Mouse (Mus musculus) stomach, embryonic 16.5 days (tissue): ENCODE measurements at regions not wholly inside any gene's neighbourhood (a gene's known extent, or its start where the extent isn't known, plus 50 kb on each side); places are given as distances from the start of the nearest gene placed in this dataset.

Experiments
- ATAC-seq: fragments of 200-750 bp; cut with Nextera tagmentation; 2 replicates; pipeline ENCODE4 v1.8.0; 2017; ENCODE audit warnings: moderate number of reproducible peaks, moderate TSS enrichment; ENCODE audit not compliant: insufficient read depth, low FRiP score
- H3K27ac ChIP-seq: fragments of 300-500 bp; sonication (generic); 2 replicates; pipeline ENCODE4 v1.5.1; 2014; ENCODE audit warnings: low read length
- H3K27me3 ChIP-seq: fragments of 300-500 bp; sonication (generic); 2 replicates; pipeline ENCODE4 v1.6.1; 2014; ENCODE audit warnings: low read length, control low read depth, mixed read lengths; ENCODE audit not compliant: control insufficient read depth, insufficient read depth
- H3K36me3 ChIP-seq: fragments of 300-500 bp; sonication (generic); 2 replicates; pipeline ENCODE4 v1.6.1; 2014; ENCODE audit warnings: low read length; ENCODE audit not compliant: control insufficient read depth, insufficient read depth
- H3K4me1 ChIP-seq: fragments of 300-500 bp; sonication (generic); 2 replicates; pipeline ENCODE4 v1.6.1; 2014; ENCODE audit warnings: low read length, control low read depth, mixed read lengths; ENCODE audit not compliant: control insufficient read depth, insufficient read depth
- H3K4me2 ChIP-seq: fragments of 300-500 bp; sonication (generic); 2 replicates; pipeline ENCODE4 v1.6.1; 2014; ENCODE audit warnings: low read depth, low read length, mixed read lengths
- H3K4me3 ChIP-seq: fragments of 300-500 bp; sonication (generic); replicated peaks from 2 replicates; pipeline ENCODE4 v1.5.1; 2014; ENCODE audit warnings: mild to moderate bottlenecking, low read length
- H3K9ac ChIP-seq: fragments of 300-500 bp; sonication (generic); 2 replicates; pipeline ENCODE4 v1.6.1; 2014; ENCODE audit warnings: low read length
- H3K9me3 ChIP-seq: fragments of 300-500 bp; sonication (generic); replicated peaks from 2 replicates; pipeline ENCODE4 v1.6.1; 2016; ENCODE audit warnings: low read length, control low read depth; ENCODE audit not compliant: control insufficient read depth
- WGBS: fragments of 180-500 bp; shearing (Covaris S2); extraction: QIAGEN DNeasy Blood & Tissue Kit; methylation state at CpG from one replicate; pipeline ENCODE4 v1.1.7; 2014; 5-methylcytosine and 5-hydroxymethylcytosine counted together

DNA sequence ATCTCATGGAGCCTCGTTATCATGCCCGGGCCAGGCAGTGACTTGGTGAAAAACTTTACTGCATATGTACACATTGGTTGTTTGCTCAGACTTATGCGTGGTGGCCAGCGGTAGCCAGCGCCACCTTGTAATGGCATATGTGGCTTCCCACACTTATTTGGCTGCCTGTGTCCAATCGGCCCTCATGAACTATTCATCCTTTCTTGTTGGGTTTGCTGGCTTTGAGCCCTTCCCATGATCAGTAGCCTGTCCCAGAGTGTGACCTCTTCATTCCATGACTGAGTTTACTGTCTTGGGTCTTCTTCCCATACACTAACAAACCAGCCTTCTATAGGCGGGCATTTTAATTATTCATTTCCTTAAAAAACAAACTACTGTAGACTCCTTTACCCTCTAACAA, 361.9 kb downstream of the Etnk1 start:
- Histone ChIP-seq H3K36me3 (no peaks in the 10 kb centered on the region), H3K4me1 (0 out of 2 replicates have a peak, but pooled peaks cover 3% of the 10 kb centered on the region), H3K9ac (no peak overlapping the region), H3K9me3 (no peaks in the 10 kb centered on the region), H3K4me2 (no peak overlapping the region), H3K27me3 (no peaks in the 10 kb centered on the region), H3K4me3 (no peak overlapping the region), H3K27ac (no peak overlapping the region)
- ATAC-seq = no peak
- 89% methylated on average over 7 of the region's 7 CpGs for WGBS

DNA sequence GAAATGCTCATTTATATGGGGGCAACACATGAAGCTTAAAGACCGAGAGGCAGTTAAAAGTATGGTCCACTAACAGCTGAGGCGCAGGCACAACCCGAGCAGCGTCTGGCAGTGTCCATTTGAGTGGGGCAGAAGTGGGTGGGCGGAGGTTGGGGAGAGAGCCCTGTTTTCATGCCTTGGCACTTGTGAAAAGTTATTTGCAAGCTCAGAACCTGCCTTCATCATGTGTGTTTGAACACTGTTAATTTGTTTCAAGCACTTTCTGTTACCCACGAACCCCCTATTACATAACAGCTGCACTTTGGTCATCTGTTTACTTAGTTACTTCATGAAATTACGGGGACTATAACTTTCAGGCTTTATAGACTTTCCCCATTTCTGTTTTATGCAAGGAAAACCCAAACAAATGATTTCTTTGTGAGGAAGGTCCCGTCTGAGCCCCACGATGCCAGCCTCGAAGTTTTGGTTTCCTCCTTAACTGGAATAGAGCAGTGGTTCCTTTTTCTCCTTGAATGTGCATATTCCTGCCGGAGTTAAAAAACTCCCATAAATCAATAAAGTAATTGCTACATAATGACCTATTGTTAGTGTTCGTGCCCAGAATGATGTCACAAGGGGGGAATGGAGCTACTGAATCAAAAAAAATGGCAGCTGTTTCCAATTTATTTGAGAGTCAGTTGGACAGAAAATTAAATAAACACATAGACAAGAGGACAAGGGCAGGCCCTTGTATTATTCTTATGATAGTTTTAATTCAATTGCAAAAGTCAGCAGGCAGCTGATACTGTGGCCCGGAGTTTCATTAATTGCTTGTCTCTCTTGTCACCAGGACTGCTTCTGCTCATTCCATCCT, 363.6 kb downstream of the Etnk1 start:
- Histone ChIP-seq H3K9ac (no peak overlapping the region), H3K4me2 (no peak overlapping the region)

DNA sequence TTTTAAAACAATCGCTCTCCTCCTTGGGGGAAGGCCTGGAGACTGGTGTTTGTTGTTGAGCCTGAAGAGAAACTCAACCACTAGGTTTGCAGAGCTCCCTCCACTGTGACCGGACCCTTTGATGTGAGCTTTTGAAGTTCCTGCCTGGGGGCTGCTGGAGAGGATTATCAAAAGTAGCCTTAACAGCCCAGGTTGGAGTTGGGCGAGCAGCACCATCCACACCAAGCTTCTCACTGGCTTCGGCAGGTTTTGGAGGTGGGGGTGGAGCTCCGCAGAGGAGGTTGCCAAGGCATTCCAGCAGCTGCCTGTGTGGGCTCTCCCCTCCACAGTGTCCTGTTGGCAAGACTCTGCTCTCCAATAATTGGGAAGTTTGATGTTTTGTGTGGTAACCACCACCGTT, 364.5 kb downstream of the Etnk1 start:
- H3K9ac ChIP-seq = no peak overlapping the region
- no peaks in the 10 kb centered on the region for H3K9me3 ChIP-seq
- no peak overlapping the region for H3K4me2 ChIP-seq
- H3K4me1 ChIP-seq = 0 out of 2 replicates have a peak, but pooled peaks cover 3% of the 10 kb centered on the region
- H3K27ac ChIP-seq = no peak overlapping the region
- no peaks in the 10 kb centered on the region for H3K36me3 ChIP-seq
- no peak overlapping the region for H3K4me3 ChIP-seq
- H3K27me3 ChIP-seq = no peaks in the 10 kb centered on the region
- no peak for ATAC-seq
- WGBS = 35% methylated on average over 6 of the region's 6 CpGs

More for the DNA sequence above, 363.6 kb downstream of the Etnk1 start:
- WGBS = 29% methylated on average over 13 of the region's 13 CpGs
- Histone ChIP-seq H3K36me3 (no peaks in the 10 kb centered on the region), H3K27me3 (no peaks in the 10 kb centered on the region), H3K9me3 (no peaks in the 10 kb centered on the region), H3K4me1 (0 out of 2 replicates have a peak, but pooled peaks cover 3% of the 10 kb centered on the region), H3K4me3 (no peak overlapping the region), H3K27ac (no peak overlapping the region)
- peak; percentile 22; the same call in 1 of the 2 replicates for ATAC-seq

DNA sequence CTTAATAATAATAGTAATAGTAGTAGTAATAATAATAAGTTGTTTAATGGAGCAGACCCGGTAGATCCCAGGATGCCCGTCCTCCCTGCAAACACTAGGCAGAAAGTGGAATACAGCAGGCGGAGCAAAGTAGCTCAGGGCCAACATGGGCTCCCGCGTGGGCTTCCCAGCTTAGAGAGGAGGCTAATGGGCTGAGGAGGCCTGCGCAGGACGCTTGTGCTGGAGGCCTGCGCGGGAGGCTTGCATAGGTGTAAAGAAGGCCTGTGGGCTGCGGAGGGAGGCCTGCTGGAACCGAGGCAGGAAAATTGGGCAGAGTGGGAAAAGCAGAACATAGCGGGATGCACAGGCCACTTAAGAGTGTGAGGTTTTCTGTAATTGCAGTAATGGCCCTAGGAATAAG, 365.4 kb downstream of the Etnk1 start:
- H3K4me3 ChIP-seq = no peak overlapping the region
- no peaks in the 10 kb centered on the region for H3K9me3 ChIP-seq
- H3K4me1 ChIP-seq = 0 out of 2 replicates have a peak, but pooled peaks cover 3% of the 10 kb centered on the region
- H3K36me3 ChIP-seq = no peaks in the 10 kb centered on the region
- ATAC-seq = no peak
- H3K4me2 ChIP-seq = no peak overlapping the region
- WGBS = 92% methylated on average over 12 of the region's 12 CpGs
- H3K27me3 ChIP-seq = no peaks in the 10 kb centered on the region
- H3K27ac ChIP-seq = no peak overlapping the region
- no peak overlapping the region for H3K9ac ChIP-seq

DNA sequence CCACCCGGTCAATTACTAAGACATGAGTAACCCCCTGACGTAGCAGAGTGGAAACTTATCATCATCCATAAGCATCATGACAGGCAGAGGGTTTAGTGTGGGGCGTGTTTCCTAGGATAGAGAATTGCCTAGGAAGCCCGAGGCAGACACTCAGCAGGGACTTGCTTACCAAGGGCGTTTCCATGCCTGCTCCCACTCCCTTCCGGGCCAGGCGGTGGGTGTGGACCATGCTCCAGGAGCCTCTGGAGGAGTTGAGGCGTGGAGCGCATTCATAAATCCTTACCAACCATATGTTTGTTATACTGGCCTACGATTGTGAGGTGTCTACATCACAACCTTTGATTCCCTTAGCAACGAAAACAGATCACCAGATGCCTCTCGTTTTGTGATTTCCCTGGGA, 368.2 kb downstream of the Etnk1 start:
- Histone ChIP-seq H3K4me1 (0 out of 2 replicates have a peak, but pooled peaks cover 3% of the 10 kb centered on the region), H3K9ac (no peak overlapping the region), H3K4me2 (no peak overlapping the region), H3K4me3 (no peak overlapping the region), H3K36me3 (no peaks in the 10 kb centered on the region), H3K9me3 (no peaks in the 10 kb centered on the region), H3K27ac (no peak overlapping the region), H3K27me3 (no peaks in the 10 kb centered on the region)
- peak; percentile 71; the same call in 1 of the 2 replicates for ATAC-seq
- 43% methylated on average over 12 of the region's 12 CpGs for WGBS

DNA sequence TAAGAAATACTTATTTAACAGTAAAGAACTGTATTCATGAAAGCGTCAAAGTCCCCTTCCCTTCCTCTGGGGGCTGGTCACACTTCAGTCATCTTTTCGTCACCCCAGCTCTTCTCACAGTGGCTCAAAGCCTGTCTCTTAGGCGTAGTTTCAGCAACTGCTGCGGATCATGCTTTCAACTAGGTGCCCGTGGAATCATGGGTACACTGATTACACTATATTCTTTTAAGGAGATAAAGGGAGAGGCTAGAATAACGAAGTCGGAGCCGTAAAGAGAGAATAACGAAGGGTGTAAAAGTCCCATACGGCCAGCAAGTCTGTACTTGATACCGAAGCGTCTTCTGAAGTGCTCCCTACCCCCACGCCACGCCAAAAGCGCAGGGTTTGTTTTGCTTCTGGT, 368.7 kb downstream of the Etnk1 start:
- no peak overlapping the region for H3K4me2 ChIP-seq

DNA sequence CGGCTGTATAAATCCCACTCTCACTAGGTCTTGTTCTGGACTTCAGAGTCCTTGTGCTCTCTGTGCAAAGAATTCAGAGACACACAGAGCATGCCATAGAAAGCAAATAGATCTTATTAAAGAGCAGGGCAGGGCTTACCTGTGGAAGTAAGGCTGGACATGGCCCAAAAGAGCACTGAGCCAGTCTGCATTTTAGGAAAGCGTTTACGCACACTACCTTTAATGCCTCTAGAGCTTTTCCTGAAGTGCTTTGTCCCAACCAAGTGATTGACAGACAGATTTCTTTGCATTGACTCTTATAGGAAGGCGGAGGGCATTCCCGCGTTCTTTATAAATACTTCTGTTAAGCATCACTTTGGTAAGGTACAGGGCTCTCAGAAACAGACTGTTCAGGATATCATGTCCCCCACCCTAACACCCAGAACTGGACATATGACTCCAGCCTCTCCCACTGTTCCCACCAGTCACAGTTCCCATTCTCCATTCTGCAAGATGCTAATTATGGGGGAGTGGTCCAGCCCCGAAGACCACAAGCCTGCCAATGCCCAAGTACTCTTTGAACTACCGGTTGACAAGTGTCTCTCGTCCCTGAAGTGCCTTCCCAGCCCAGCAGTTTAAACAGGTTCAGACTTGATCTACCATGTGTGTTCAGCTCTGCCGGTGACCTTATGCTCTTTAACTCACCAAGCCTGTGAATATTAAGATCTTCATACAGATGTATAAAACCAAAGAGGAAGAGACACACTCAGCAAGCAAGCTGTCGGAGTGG, 369.7 kb downstream of the Etnk1 start:
- Histone ChIP-seq H3K9ac (no peak overlapping the region), H3K27ac (no peak overlapping the region), H3K4me3 (no peak overlapping the region), H3K9me3 (no peaks in the 10 kb centered on the region), H3K27me3 (no peaks in the 10 kb centered on the region), H3K4me1 (no peaks in the 10 kb centered on the region), H3K36me3 (no peaks in the 10 kb centered on the region), H3K4me2 (no peak overlapping the region)
- WGBS = 86% methylated on average over 11 of the region's 11 CpGs
- ATAC-seq = no peak

More for the DNA sequence above, 368.7 kb downstream of the Etnk1 start:
- Histone ChIP-seq H3K36me3 (no peaks in the 10 kb centered on the region), H3K27ac (no peak overlapping the region), H3K4me3 (no peak overlapping the region), H3K9me3 (no peaks in the 10 kb centered on the region), H3K27me3 (no peaks in the 10 kb centered on the region), H3K4me1 (0 out of 2 replicates have a peak, but pooled peaks cover 3% of the 10 kb centered on the region), H3K9ac (no peak overlapping the region)
- 78% methylated on average over 15 of the region's 15 CpGs for WGBS
- no peak for ATAC-seq

DNA sequence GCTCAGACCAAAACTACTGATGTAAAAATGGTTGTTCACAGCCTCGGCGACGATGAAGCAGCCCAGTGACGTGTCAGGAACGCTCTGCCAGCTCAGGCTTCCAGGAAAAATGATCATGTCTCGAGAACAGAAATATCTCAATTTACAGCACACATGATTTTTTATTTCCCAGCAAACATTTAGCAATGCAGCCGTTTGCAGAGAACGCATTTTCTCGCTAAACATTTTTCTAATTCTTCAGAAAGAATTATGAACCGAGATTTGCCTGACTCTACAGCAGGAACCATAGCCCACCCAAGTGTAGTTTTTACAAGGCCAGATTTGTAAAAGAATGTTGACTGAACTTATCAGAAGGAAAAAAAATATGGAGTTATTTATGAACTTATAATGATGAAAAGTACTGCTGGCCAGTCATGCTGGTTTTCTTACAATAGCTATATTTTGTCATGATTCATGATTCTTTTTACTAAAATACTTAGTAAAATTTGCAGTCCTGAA, 380.4 kb downstream of the Etnk1 start:
- no peak overlapping the region for H3K27ac ChIP-seq
- H3K4me2 ChIP-seq = no peak overlapping the region
- H3K4me3 ChIP-seq = no peak overlapping the region
- H3K4me1 ChIP-seq = no peaks in the 10 kb centered on the region
- H3K9me3 ChIP-seq = no peaks in the 10 kb centered on the region
- no peak for ATAC-seq
- no peaks in the 10 kb centered on the region for H3K27me3 ChIP-seq
- H3K36me3 ChIP-seq = no peaks in the 10 kb centered on the region
- 44% methylated on average over 10 of the region's 10 CpGs for WGBS
- no peak overlapping the region for H3K9ac ChIP-seq

DNA sequence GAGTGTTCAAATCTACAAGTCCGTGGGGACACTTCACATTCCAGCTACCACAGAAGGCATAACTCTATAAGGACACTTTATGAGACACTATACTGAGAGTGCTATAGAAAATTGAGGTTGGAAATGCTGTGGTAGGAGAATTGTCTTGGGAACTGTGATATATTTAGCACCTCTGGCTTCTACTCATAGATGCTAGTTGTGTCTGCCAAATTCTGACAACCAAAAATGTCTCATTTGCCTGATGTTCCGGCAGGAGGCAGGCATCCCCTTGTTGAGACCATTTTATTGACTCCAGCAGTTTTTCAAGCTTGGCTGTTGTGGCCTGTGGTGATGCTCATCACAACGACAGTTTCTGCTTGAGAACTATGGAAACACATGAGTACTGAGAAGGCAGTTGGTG, 387.9 kb downstream of the Etnk1 start:
- Histone ChIP-seq H3K9ac (no peak overlapping the region), H3K9me3 (no peaks in the 10 kb centered on the region), H3K27me3 (no peaks in the 10 kb centered on the region; the same call in 1 of the 2 replicates), H3K4me1 (no peaks in the 10 kb centered on the region), H3K27ac (no peak overlapping the region), H3K4me2 (no peak overlapping the region), H3K36me3 (no peaks in the 10 kb centered on the region), H3K4me3 (no peak overlapping the region)
- WGBS = 72% methylated on average over 3 of the region's 3 CpGs
- ATAC-seq = no peak
